Mouse (Mus musculus) layer of hippocampus, postnatal 25 days (tissue): ENCODE measurements around the gene Tecta. TPM values are rescaled to one million over a fixed set of nuclear protein-coding genes. Genes with fewer than 3 reads are reported as not detected.

Source experiments
- DNase-seq, 2 experiments: peaks; one replicate each; pipeline ENCODE4 v3.0.0; 2022; ENCODE audit warnings: mixed read lengths in 2 of 2, low spot score in 1 of 2; ENCODE audit errors: extremely low spot score in 1 of 2
- total RNA-seq, 2 experiments: library from RNA; stranded (reverse); gene quantifications; 2 replicates each; pipeline ENCODE4 v1.2.3; 2021

Tecta gene
- total RNA-seq, 2 experiments from 2014 or later, result 0.44 to 0.94 TPM

- DNase-seq, result no peak
Observed at GRCm38 (mm10) chr9:42388490-42388889, 11.2 kb downstream of the Tecta start.

- DNase-seq, result peak in 1 of 2 experiments; percentile 36
Observed at GRCm38 (mm10) chr9:42387038-42387437, 12.7 kb downstream of the Tecta start.

GRCm38 (mm10) chr9:42385656-42386055 lies 14.1 kb downstream of the Tecta start:
- no peak for DNase-seq

GRCm38 (mm10) chr9:42382628-42383347 lies 16.9 kb downstream of the Tecta start:
- no peak for DNase-seq

- no peak for DNase-seq
Observed at GRCm38 (mm10) chr9:42382063-42382462, 17.7 kb downstream of the Tecta start.

GRCm38 (mm10) chr9:42378071-42378470 lies 21.7 kb downstream of the Tecta start:
- no peak for DNase-seq

GRCm38 (mm10) chr9:42377656-42378055 lies 22.1 kb downstream of the Tecta start:
- no peak for DNase-seq

GRCm38 (mm10) chr9:42371670-42372368 lies 27.9 kb downstream of the Tecta start:
- DNase-seq, result no peak

- DNase-seq, result no peak
Observed at GRCm38 (mm10) chr9:42357585-42357984, 42.1 kb downstream of the Tecta start.

GRCm38 (mm10) chr9:42354871-42355270 lies 44.9 kb downstream of the Tecta start:
- DNase-seq, result no peak

GRCm38 (mm10) chr9:42349791-42350190 lies 49.9 kb downstream of the Tecta start:
- DNase-seq, result no peak

GRCm38 (mm10) chr9:42346297-42346696 lies 53.4 kb downstream of the Tecta start:
- DNase-seq, result no peak

- DNase-seq, result no peak
Observed at GRCm38 (mm10) chr9:42339151-42339550, 60.6 kb downstream of the Tecta start.

GRCm38 (mm10) chr9:42337026-42337425 lies 62.7 kb downstream of the Tecta start:
- no peak for DNase-seq

GRCm38 (mm10) chr9:42336575-42336974 lies 63.2 kb downstream of the Tecta start:
- DNase-seq, result no peak

- no peak for DNase-seq
Observed at GRCm38 (mm10) chr9:42334885-42335284, 64.8 kb downstream of the Tecta start.

- no peak for DNase-seq
Observed at GRCm38 (mm10) chr9:42332692-42333091, 67.0 kb downstream of the Tecta start.

- DNase-seq, result no peak
Observed at GRCm38 (mm10) chr9:42331341-42331740, 68.4 kb downstream of the Tecta start.

GRCm38 (mm10) chr9:42329753-42330152 lies 70.0 kb downstream of the Tecta start:
- DNase-seq, result no peak

- DNase-seq, result no peak
Observed at GRCm38 (mm10) chr9:42326688-42327440, 72.9 kb downstream of the Tecta start.
